Mouse (Mus musculus): ENCODE results near the gene Ttc7. TPM values are rescaled to one million over a fixed set of nuclear protein-coding genes. Genes with fewer than 3 reads are reported as not detected.

Gene Ttc7
- total RNA-seq, 2 experiments from 2014 or later, result 14.7 to 16.7 TPM

- DNase-seq, result no peak
- intact Hi-C loops (cut with DNase I), result no loop called here
Measured at GRCm38 (mm10) chr17:87332887-87333286, 50.2 kb downstream of the Ttc7 start.

GRCm38 (mm10) chr17:87334162-87334561, 51.5 kb downstream of the Ttc7 start:
- intact Hi-C loops (cut with DNase I), result no loop called here
- DNase-seq, result no peak

GRCm38 (mm10) chr17:87335152-87335551, 52.5 kb downstream of the Ttc7 start:
- intact Hi-C loops (cut with DNase I), result no loop called here
- no peak for DNase-seq

- intact Hi-C loops (cut with DNase I), result no loop called here
- no peak for DNase-seq
Measured at GRCm38 (mm10) chr17:87335727-87336126, 53.0 kb downstream of the Ttc7 start.

- no peak for DNase-seq
Measured at GRCm38 (mm10) chr17:87336910-87337309, 54.2 kb downstream of the Ttc7 start.

GRCm38 (mm10) chr17:87337683-87338082, 55.0 kb downstream of the Ttc7 start:
- intact Hi-C loops (cut with DNase I), result no loop called here
- no peak for DNase-seq

More at GRCm38 (mm10) chr17:87336910-87337309, 54.2 kb downstream of the Ttc7 start:
- intact Hi-C loops (cut with DNase I), result no loop called here

GRCm38 (mm10) chr17:87339122-87339521, 56.4 kb downstream of the Ttc7 start:
- DNase-seq, result no peak
- intact Hi-C loops (cut with DNase I), result no loop called here

- no peak for DNase-seq
- intact Hi-C loops (cut with DNase I), result no loop called here
Measured at GRCm38 (mm10) chr17:87343060-87343703, 60.5 kb downstream of the Ttc7 start.

GRCm38 (mm10) chr17:87344441-87345251, 62.0 kb downstream of the Ttc7 start:
- intact Hi-C loops (cut with DNase I), result no loop called here
- DNase-seq, result no peak

GRCm38 (mm10) chr17:87345252-87345593, 62.5 kb downstream of the Ttc7 start:
- no peak for DNase-seq
- intact Hi-C loops (cut with DNase I), result no loop called here

GRCm38 (mm10) chr17:87348353-87348752, 65.7 kb downstream of the Ttc7 start:
- intact Hi-C loops (cut with DNase I), result no loop called here

GRCm38 (mm10) chr17:87349069-87349468, 66.4 kb downstream of the Ttc7 start:
- intact Hi-C loops (cut with DNase I), result no loop called here

More at GRCm38 (mm10) chr17:87348353-87348752, 65.7 kb downstream of the Ttc7 start:
- no peak for DNase-seq

GRCm38 (mm10) chr17:87349575-87349974, 66.9 kb downstream of the Ttc7 start:
- intact Hi-C loops (cut with DNase I), result no loop called here
- DNase-seq, result no peak

More at GRCm38 (mm10) chr17:87349069-87349468, 66.4 kb downstream of the Ttc7 start:
- no peak for DNase-seq

GRCm38 (mm10) chr17:87350471-87351240, 68.0 kb downstream of the Ttc7 start:
- intact Hi-C loops (cut with DNase I), result no loop called here
- DNase-seq, result peak; percentile 59 to 71

GRCm38 (mm10) chr17:87351241-87352105, 68.8 kb downstream of the Ttc7 start:
- peak; percentile 55 to 62 for DNase-seq
- intact Hi-C loops (cut with DNase I), result no loop called here

GRCm38 (mm10) chr17:87352106-87352897, 69.6 kb downstream of the Ttc7 start:
- DNase-seq, result no peak
- intact Hi-C loops (cut with DNase I), result no loop called here

- intact Hi-C loops (cut with DNase I), result no loop called here
- DNase-seq, result no peak
Measured at GRCm38 (mm10) chr17:87352898-87353225, 70.2 kb downstream of the Ttc7 start.

- intact Hi-C loops (cut with DNase I), result no loop called here
- no peak for DNase-seq
Measured at GRCm38 (mm10) chr17:87353745-87354320, 71.1 kb downstream of the Ttc7 start.

- intact Hi-C loops (cut with DNase I), result no loop called here
- no peak for DNase-seq
Measured at GRCm38 (mm10) chr17:87355456-87355855, 72.8 kb downstream of the Ttc7 start.

All from heart, postnatal 36 days (tissue).